Mouse (Mus musculus) testis, adult 2 months (tissue): ENCODE measurements at regions not wholly inside any gene's neighbourhood (a gene's known extent, or its start where the extent isn't known, plus 50 kb on each side); places are given as distances from the start of the nearest gene placed in this dataset.

Source experiments
- H3K27ac ChIP-seq: fragments of 200-500 bp; 2 replicates; pipeline ENCODE4 v1.5.1; 2012; ENCODE audit warnings: low read depth, low read length; ENCODE audit not compliant: control insufficient read depth, insufficient read depth
- H3K27me3 ChIP-seq: fragments of 200-500 bp; 2 replicates; pipeline ENCODE4 v1.6.1; 2012; ENCODE audit warnings: mild to moderate bottlenecking, low read length, moderate library complexity; ENCODE audit not compliant: control insufficient read depth, insufficient read depth
- H3K36me3 ChIP-seq: fragments of 200-500 bp; 2 replicates; pipeline ENCODE4 v1.6.1; 2012; ENCODE audit warnings: mild to moderate bottlenecking, low read length; ENCODE audit not compliant: control insufficient read depth, insufficient read depth
- H3K4me1 ChIP-seq: fragments of 200-500 bp; 2 replicates; pipeline ENCODE4 v1.6.1; 2012; ENCODE audit warnings: low read length; ENCODE audit not compliant: control insufficient read depth, insufficient read depth
- H3K4me3 ChIP-seq: fragments of 200-500 bp; 2 replicates; pipeline ENCODE4 v1.5.1; 2012; ENCODE audit warnings: low read depth, mild to moderate bottlenecking, low read length, moderate library complexity, mixed read lengths; ENCODE audit not compliant: control insufficient read depth
- CTCF ChIP-seq: fragments of 200-500 bp; IDR thresholded peaks from 2 replicates; pipeline ENCODE4 v1.5.1; 2012; ENCODE audit warnings: low read depth, mild to moderate bottlenecking, inconsistent platforms, low read length, moderate library complexity; ENCODE audit not compliant: control insufficient read depth, insufficient read depth, insufficient replicate concordance
- POLR2A ChIP-seq: fragments of 200-500 bp; IDR thresholded peaks from 2 replicates; pipeline ENCODE4 v1.6.1; 2012; ENCODE audit warnings: low read depth, mild to moderate bottlenecking, inconsistent platforms, low read length, moderate library complexity; ENCODE audit not compliant: control insufficient read depth

GRCm38 (mm10) chr9:101596898-101597297 lies 264.7 kb upstream of the 9630041A04Rik start:
- TF ChIP-seq CTCF (no peak), POLR2A (no peak)
- H3K27ac ChIP-seq = no peak overlapping the region
- no peaks in the 10 kb centered on the region for H3K4me1 ChIP-seq
- H3K27me3 ChIP-seq = no peaks in the 10 kb centered on the region
- no peaks in the 10 kb centered on the region for H3K36me3 ChIP-seq
- H3K4me3 ChIP-seq = no peak overlapping the region

DNA sequence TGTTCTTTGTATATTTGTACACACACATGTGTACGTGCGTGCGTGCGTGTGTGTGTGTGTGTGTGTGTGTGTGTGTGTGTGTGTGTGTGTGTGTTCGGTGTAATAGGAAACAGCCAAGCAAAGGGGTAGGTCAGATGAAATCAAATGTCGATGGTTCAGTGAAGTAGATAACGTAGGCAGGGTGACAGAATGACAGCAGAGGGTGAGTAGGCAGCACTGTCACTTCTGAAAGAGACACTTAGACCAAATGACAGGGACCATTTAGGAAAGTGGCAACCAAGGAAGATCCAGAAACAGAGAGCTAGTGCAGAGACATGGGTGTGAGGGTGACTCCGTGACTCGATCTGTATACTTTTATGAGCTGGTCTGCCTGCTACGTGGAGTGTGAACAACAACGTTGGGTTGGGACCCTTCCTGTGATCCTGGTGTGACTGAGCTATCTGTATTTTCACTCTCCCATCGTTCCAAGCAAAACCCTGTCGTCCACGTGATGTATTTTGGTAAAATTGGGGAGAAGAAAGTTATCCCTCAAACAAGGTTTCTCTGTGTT lies 266.5 kb upstream of the 9630041A04Rik start:
- TF ChIP-seq POLR2A (no peak), CTCF (no peak)
- Histone ChIP-seq H3K27me3 (no peaks in the 10 kb centered on the region), H3K36me3 (no peaks in the 10 kb centered on the region), H3K4me1 (0 out of 2 replicates have a peak, but pooled peaks cover 2% of the 10 kb centered on the region), H3K4me3 (no peak overlapping the region), H3K27ac (no peak overlapping the region)

GRCm38 (mm10) chr9:101592621-101593020 lies 269.0 kb upstream of the 9630041A04Rik start:
- H3K27me3 ChIP-seq = no peaks in the 10 kb centered on the region
- no peak overlapping the region for H3K4me3 ChIP-seq
- H3K4me1 ChIP-seq = 0 out of 2 replicates have a peak, but pooled peaks cover 2% of the 10 kb centered on the region
- no peaks in the 10 kb centered on the region for H3K36me3 ChIP-seq
- no peak overlapping the region for H3K27ac ChIP-seq
- TF ChIP-seq CTCF (no peak), POLR2A (no peak)

DNA sequence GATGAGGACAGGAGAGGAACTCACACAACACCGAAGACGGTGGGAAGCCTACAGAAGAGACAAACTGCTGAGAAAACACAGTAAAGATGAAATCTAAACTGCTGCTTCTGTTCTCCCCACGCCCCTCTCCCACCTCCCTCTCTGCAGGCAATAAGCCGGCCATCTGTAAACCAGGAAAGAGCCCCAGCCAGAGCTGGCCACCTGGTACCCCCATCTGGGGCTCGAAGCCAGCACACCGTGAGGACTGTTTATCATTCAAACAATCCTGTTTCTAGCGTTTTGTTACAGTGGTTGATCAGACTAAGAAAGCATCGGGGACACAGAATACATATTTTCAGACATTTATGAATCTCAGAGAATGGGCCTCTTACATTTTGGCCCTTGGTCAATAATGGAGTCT lies 270.0 kb upstream of the 9630041A04Rik start:
- TF ChIP-seq CTCF (no peak), POLR2A (no peak)
- H3K27ac ChIP-seq = no peak overlapping the region
- 0 out of 2 replicates have a peak, but pooled peaks cover 2% of the 10 kb centered on the region for H3K4me1 ChIP-seq
- H3K36me3 ChIP-seq = no peaks in the 10 kb centered on the region
- H3K4me3 ChIP-seq = no peak overlapping the region
- H3K27me3 ChIP-seq = no peaks in the 10 kb centered on the region

GRCm38 (mm10) chr9:101590310-101590709 lies 271.3 kb upstream of the 9630041A04Rik start:
- Histone ChIP-seq H3K36me3 (no peaks in the 10 kb centered on the region), H3K27ac (no peak overlapping the region), H3K4me1 (0 out of 2 replicates have a peak, but pooled peaks cover 2% of the 10 kb centered on the region), H3K4me3 (no peak overlapping the region), H3K27me3 (no peaks in the 10 kb centered on the region)
- no peak for TF ChIP-seq CTCF

GRCm38 (mm10) chr9:101581064-101581463 lies 280.6 kb upstream of the 9630041A04Rik start:
- Histone ChIP-seq H3K36me3 (no peaks in the 10 kb centered on the region), H3K27ac (no peak overlapping the region), H3K4me3 (no peak overlapping the region), H3K27me3 (no peaks in the 10 kb centered on the region), H3K4me1 (no peaks in the 10 kb centered on the region)
- no peak for TF ChIP-seq POLR2A
- TF ChIP-seq CTCF = no peak

GRCm38 (mm10) chr9:101570714-101571113 lies 290.9 kb upstream of the 9630041A04Rik start:
- Histone ChIP-seq H3K4me3 (no peak overlapping the region), H3K27ac (no peak overlapping the region), H3K36me3 (no peaks in the 10 kb centered on the region), H3K27me3 (no peaks in the 10 kb centered on the region), H3K4me1 (no peaks in the 10 kb centered on the region)
- TF ChIP-seq POLR2A (no peak), CTCF (no peak)

- no peaks in the 10 kb centered on the region for H3K27me3 ChIP-seq
- H3K4me1 ChIP-seq = no peaks in the 10 kb centered on the region
- no peak for TF ChIP-seq POLR2A
- TF ChIP-seq CTCF = no peak
- H3K4me3 ChIP-seq = no peak overlapping the region
- H3K27ac ChIP-seq = no peak overlapping the region
- H3K36me3 ChIP-seq = no peaks in the 10 kb centered on the region
These were observed 298.4 kb upstream of the 9630041A04Rik start for GRCm38 (mm10) chr9:101563196-101563595.
